Mouse (Mus musculus) skeletal muscle tissue, adult 2 months (tissue): ENCODE results near the gene Stard10.

Source experiments
- DNase-seq: peaks from one replicate; pipeline ENCODE4 v3.0.0-alpha.2; 2012; ENCODE audit warnings: low read depth, low spot score

Stard10 gene

DNA sequence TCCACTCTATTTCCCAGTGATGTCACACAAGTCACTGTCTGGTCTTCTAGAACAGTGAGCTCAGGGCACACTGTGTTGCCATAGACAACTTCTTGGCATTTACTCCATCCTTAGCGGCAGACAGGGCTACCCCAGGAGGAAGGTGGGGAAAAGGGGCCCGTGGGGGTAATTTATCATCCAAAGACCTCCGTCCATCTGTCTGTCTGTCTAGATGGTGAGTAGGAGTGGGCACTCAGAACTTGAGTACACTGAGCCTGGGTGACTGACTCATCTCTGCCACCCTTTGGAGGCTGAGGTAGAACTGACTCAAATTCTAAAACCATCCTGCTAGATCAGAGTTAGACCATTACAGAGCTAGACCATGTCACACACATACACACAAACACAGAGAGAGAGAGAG is at the start of gene Stard10:
Stard10 (plus strand) TSS at position 73 of the 400 bp plus-strand sequence.
- no peak for DNase-seq

DNA sequence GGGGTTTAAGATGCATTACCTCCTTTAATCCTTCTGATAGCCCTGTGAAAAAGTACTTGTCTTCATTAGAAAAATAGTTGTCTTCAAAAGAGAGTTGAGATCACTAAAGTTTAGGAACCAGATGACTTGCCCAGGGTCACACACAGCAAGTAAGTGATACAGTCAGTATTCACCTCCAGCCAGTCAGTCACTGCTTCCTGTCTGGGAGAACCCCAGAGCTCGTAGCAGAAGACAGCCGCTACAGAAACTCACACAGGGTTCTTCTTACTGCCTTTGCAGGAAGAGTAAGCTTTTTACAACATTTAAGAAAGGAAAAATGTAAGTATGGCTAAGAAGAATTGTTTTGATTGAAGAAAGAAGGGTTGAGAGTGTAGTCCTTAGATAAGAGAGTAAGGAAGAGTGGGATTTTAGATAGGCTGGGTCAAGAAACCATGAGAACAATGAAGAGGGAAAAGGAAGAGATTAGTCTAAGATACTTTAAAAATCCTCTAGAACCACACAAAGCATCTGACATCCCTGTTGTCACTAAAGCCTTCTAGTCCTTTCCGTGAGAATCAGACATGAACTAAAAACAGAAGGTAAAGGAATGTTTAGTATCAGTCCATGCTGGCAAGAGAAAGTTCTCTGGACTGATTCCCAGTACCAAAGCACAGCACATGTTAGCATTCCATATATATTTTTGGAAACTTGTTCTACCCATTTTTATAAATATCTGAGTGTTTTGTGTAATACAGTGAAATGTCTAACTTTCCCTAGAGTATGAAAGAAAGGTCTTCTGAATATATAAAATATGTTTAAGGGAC is 49.2 kb upstream of the Stard10 start:
- DNase-seq, result no peak

DNA sequence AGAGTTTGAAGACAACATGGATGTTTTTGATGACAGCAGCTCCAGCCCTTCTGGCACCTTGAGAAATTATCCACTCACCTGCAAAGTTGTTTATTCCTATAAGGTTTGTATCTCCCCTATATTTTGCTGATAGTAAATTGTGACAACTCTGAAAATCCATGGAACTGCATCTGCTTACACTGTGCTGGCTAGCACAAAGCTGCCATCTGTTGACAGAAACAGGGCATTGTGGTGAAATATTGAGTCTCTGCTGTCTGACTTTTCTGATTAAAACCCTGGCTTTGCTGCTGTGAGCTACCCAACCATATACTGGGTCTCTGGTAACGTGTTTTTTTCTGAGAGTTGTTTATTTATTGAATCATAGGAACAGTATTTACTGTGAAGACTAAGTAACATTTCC is 45.3 kb upstream of the Stard10 start:
- no peak for DNase-seq

DNA sequence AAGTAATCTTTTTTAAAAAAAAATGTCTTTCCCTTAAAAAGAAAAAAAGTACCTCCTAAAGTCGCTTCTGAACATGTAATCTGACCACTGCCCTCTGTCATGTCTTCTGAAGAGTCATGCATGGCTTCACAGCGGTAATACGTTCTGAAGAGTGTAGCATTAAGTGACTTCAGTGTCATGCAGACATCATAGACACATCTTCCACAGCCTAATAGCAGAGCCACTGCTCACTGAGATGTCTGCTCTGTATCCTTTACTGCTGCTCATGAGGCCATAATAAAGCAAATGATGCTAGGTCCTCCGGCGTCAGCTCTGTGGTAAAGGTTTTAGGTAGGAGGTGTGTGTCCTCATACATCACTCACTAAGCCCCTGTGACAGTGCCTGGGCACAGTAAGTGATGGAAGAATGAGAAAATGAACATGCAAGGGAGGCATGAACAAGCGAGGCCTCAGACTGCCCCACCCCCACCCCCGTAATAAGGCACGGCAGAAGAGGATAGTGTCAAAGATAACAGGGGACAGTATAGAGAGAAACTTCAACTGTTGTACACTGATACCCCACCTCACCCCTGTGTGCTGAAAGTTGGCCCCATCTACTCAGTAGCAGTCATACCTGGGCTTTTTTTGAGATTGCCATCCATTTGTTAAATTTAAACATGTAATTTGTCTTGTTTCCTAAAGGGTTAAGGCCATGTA is 44.3 kb upstream of the Stard10 start:
- DNase-seq, result no peak

DNA sequence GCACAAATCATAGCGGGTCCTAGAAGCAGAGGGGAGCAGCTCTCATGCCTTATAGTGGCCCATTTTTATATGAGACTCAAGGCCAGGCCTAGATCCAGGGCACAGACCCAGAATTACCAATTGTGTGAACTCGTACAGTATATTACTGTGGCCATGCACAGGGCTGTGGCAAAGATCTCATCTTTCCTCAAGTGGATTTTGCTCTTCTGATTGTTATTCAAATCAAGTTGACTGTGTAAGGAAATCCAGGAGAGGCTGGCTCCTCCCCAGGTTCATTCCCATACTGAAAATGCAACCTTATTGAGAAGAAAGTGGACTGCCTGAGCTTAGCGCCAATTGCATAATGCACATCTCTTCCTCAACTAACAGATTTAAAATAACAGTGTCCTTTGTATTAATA is 34.2 kb upstream of the Stard10 start:
- DNase-seq, result no peak

DNA sequence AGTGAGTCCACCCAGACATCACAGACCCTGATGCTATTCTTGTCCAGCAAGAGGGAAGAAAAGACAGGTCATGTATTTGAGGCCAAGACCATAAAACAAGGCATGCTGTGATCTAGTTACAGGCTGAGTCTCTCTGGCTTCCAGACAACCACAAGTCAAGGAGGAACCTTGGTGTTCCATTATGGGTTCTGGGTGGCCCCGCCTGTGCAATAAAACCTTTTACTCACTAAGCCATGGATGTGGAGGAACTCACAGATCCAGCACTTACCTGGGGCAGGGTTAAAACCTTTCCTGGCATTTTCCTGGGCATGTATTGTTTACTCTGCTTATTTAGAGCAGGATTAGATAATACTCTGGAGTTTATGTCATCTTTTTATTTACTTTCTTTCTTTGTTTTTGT is 32.4 kb upstream of the Stard10 start:
- DNase-seq, result no peak

DNA sequence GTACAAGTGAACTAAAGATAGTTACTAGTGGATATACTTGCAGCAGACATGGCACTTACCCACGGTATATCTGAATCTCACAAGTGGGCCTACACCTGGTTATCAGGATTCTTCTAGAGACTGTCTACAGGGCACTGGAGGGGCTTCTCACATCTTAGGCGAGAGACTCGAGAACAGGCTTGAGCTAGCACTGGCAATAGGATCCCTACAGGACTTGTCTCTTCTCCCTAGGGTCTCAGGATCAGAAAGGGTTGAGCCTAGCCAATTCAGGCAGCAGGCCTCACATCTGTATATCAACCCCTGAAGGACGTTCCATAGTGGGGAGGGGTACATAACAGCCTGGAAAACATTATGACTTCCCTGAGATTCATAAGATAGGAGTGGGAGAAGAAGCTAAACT is 30.0 kb upstream of the Stard10 start:
- no peak for DNase-seq

DNA sequence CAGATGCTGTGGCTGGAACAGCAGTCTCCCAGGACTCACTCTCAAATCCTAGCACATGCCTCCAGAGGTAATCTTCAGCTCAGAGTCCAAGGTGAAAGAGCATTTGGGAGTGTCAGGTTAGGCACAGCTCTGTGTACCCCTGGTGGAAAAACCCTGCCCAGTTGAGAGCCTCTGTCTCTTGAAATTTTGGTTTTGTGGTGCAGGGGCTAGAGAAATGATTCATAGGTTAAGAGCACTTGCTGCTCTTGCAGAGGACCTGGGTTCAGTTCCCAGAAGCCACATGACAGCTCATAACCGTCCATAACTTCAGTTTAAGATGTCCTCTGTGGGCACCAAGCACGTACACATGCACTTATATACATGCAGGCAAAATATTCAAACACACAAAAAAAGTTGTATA is 29.1 kb upstream of the Stard10 start:
- DNase-seq, result no peak

DNA sequence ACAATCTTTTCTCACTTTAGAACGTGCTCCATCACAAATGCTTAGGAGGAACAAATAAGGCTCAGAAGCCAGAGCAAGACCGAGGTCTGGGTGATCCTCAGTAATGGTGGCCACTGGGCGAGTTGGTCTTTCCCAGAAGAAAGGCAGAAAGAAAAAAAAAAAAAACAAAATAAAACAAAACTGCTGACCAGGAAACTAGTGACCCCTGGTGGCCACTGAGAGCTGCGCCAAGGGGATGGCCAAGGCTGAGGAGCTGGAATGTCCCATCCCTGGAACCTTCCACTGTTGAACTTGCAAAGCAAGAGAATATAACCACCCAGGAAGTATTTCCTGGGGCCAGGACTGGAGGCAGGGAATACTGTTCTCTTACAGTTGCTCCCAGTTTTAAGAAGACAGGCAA is 28.4 kb upstream of the Stard10 start:
- DNase-seq, result peak; percentile 32

DNA sequence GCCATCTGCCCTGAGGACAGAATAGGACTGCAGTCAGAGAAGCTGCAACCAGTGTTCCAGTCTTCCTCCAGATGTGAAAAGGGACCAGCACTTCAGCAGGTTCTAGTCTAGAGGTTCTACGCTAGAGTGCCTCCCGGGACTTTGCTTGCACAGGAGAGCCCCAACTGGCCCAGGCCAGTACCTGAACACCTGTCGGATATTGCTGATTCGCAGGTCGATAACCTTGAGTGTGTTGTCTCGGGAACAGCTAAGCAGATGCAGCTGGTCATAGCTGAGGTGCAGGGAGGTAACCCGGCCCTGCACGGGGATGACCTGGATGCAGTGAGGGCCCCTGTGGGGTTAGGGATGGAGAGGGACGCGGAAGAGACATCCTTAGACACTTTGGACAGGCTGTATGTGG is 26.5 kb upstream of the Stard10 start:
- DNase-seq, result no peak

DNA sequence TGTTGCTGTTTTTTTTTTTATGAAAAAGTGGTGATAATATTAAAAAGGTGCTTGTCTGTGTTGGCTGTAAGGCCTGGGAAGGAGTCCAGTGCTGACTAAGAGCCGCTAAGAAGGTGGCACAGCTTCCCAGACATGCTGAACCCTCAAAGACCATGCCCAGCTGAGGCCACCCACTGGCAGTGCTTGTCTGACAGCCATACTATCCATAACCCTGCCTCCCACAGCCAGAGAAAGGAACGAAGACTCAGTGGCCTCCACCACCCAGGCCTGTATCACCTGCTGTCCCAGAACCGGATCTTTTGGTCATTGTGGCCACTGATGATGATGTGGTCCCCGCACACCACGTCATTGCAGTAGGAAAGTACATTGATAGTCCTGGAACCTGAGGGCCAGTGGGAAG is 25.7 kb upstream of the Stard10 start:
- no peak for DNase-seq

DNA sequence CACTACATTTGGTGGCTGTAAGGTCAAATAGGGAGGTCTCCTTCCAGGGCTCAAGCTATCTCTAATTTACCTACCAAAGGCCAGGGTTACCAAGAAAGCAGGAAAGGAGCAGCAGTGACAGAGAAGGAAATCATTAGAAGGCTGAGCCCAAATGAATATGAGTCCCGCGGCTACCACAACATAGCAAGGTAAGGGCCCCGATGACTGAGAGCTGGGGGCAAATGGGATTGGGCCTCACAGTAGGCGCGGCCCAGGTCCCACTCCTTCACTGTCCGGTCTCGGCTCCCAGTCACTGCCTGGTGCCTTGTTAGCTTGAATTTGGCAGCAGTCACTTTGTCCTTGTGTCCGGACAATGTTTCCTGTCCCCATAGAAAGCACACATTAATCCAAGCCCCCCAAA is 25.2 kb upstream of the Stard10 start:
- DNase-seq, result no peak

DNA sequence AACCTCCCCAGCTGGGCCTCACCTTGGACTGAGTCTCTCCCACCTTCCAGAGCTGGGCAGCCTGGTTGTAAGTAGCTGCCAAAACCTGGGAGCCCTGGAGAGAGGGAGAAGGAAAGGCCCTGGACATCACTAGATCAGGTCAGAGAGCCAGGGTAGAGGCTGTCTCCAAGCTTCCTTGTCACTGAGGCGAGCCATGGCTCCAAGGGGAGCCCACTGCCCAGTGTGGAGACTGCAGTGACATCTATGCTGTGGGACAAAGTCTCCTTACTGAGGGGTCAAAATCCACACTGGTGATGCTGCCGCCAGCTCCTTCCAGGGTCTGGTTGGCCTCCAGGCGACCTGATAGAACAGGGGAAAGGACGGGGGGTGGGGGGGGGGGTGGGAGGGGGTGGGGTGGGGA is 24.8 kb upstream of the Stard10 start:
- no peak for DNase-seq

DNA sequence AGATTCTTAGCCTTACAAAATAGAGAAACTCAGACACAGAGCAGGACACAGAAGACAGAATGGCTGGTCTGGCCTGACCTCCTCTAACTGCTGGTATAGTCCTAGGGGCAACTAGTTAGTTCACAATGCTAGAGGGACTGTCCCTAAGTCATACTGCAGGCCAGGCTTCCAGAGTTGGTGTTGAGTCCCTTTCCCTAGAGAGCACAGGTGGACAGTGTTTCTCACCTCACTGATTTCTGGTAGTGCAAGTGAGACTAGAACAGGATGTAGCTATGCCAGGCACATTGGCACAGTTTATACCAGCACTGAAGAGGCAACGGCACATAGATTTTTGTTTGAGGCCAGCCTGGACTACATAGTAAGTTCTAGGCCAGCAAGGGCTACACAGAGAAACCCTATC is 24.2 kb upstream of the Stard10 start:
- no peak for DNase-seq

DNA sequence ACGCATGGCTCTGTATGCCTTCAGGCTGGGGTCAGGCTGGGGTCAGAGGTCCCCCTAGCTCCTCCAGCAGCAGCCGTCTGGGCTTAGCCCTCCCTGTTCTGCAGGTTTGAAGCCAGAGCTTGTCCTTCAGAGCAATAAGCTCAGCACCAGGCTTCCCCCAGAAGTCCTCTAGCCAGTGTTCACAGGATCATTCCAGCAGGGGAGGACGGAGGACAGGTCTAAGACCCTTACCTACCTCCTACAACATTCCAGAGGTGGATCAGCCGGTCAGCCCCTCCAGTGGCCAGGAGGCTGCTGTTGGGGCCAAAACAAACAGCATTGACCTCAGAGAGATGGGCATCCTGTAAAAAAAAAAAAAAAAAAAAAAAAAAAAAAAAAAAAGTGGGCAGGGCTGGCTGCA is 23.7 kb upstream of the Stard10 start:
- no peak for DNase-seq

DNA sequence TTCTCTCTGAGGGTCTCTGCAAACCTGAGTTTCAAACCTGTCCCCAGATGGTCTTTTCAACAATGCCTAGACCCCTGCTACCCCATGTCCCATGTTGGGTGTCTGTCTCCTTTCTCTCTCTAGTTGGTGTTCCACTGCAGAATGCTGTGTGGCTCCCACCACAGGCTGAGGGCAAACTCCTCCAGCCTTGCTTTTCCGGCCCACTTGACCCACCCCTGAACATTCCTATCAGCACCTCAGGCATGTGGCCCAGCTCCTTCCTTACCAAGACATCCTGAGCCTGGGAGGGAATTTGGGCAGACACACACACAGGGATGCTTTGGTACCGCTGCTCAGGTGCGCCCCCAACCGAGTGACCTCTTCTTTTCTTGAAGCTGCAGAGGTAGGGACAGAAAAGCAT is 23.3 kb upstream of the Stard10 start:
- DNase-seq, result no peak

DNA sequence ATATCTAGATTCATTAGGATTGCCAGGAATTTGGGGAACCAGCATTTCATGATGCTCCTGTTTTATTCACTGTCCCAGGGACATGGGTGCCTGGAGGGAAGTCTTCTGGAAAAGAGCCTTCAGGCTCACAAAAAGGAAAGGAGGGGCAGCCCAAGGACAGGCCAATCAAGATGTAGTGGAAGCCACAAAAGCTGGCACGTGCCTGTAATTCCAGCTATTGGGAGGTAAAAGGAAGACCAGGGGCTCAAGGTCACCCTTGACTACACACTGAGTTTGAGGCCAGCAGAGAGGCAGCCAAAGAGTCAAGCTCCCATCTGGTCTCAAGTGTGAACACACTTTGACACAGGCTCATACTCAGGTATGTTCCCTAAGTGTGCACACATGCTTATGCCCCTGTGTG is 21.4 kb upstream of the Stard10 start:
- no peak for DNase-seq

DNA sequence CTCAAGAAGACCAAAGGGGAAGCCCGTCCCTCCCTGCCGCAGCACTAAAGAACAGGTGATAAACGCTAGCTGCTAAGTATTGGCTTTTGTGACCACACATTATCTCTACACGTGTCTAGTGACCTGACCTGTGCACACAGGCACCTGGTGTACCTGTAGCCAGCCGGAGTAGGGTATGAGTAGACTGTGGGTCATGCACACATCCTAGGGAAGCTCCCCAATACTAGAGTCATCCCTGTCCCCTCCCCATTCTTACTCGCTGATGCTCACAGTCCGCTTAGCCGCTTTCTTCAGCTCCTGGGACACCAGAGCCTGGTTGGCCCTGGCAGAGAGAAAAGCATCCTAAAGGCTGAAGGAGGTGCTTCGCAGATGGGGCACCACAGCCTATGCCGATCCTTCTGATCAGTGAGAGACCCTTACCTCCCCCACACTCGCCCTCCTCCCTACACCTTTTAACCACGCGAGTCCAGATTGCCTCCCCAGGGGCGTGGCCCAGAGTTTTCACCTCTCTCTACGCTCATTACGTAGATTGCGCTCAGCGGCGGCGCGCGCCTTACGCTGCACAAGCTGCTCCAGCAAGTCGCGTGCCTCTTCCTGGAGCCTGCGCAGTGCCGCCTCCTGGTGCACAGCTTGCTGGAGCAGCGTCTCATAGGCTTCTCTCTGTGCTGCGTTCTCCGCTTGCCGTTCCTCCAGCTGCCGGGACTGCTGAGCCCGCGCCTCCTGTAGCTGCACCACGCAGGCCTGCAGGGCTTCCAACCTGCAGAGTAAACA is 20.4 kb upstream of the Stard10 start:
- DNase-seq, result no peak

DNA sequence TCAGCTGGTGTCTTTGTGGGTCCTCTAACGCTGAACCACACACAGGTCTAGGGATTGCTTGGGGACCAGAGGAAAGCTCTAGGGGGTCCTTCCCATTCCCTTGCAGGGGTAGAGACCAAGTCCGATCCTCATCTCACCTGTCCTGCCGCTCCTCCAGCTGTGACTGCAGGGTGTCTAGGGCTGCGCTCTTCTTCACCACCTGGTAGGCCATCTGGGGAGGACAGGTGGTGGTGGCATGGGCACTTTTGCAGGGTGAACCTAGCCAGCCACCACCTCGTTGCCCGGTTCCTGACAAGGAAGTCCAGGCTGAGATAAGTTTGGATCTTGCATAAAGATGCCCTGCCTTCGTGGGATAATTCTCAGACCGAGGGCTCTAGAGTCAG is 19.9 kb upstream of the Stard10 start:
- DNase-seq, result no peak

DNA sequence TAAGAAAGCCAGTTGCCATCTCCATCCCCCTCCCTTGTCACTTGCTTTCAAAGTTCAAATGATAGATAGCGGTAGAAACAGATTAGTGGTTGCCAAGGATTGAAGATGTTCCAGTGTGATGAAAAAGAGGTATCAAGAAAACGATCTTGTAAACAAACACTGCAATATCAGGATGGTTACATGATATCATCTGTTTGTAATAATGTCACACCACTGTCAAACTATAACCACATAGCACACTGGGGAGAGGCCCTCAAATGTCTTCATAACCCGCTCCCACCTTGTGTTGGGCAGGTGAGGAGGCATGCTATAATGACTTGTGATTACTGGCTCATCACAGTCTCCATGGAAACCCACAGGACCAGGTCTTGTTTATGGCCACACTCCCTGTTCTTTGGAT is 18.5 kb upstream of the Stard10 start:
- DNase-seq, result no peak

DNA sequence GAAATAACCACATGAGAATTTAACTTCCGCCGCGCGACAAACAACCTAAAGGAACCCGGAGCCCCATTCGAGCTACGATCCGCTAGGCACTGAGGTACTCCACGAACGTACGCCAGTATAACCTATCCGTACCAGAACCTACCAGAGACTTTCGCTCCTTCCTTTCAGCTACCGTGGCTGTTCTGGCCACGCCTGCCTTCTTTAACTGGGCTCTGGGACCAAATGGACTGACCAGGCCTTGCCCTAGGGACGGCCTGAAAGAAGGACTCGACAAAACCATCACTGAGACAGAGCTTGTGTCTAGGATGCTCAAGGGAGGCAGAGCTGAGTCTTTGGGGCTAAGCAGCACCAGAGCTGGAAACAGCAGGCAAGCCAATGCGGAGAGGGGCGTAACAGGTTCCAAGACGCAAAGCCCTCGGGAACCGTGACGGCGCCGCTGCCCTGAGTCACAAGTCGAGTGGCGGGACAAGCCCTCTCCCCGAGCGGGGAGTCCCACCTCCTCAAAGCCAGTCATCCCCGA is 15.5 kb upstream of the Stard10 start:
- DNase-seq, result peak; percentile 49

DNA sequence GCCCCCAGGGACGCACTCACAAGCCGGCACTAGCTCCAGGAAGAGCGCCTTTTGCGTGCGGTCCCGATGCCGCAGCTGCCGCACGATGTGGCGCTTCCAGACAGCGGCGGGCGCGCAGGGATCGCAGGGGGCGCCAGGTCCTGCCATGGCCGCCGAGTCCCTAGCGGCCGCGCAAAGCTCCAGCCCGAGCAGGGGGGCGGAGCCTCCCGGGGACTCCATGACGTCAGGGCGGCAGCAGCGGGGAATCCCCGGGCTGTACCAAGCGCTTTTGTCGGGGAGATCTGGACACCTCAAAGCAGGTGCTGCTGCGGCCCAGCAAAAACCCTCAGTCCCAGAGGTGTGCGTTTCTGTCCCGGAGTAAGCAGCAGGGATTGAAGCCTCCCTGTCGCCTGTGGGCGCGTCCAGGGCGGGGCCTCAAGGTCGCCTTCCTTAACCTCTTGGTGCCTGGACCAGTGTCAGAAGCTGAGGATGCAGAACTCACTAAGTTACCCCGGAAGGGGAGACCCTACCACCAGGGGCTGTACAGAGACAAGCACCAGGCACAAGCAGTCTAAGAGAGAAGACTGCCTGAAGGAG is 14.9 kb upstream of the Stard10 start, which contains the start of gene Atg16l2:
Atg16l2 (minus strand) TSS at position 371 of the 576 bp plus-strand sequence.
- peak; percentile 94 for DNase-seq
